Mouse (Mus musculus) stomach, postnatal 0 days (tissue): ENCODE data around the gene Cemip2. TPM values are rescaled to one million over a fixed set of nuclear protein-coding genes. Genes with fewer than 3 reads are reported as not detected.

ENCODE experiments used
- ATAC-seq: fragments of 200-750 bp; cut with Nextera tagmentation; 2 replicates; pipeline ENCODE4 v1.8.0; 2017; ENCODE audit not compliant: low FRiP score, low TSS enrichment
- DNase-seq: peaks from one replicate; pipeline ENCODE4 v3.0.0-alpha.2; 2016; ENCODE audit warnings: low spot score
- H3K27ac ChIP-seq: fragments of 300-500 bp; sonication (generic); replicated peaks from 2 replicates; pipeline ENCODE4 v1.5.1; 2014; ENCODE audit warnings: mild to moderate bottlenecking, control low read depth
- H3K27me3 ChIP-seq: fragments of 300-500 bp; sonication (generic); 2 replicates; pipeline ENCODE4 v1.6.1; 2014; ENCODE audit warnings: low read length; ENCODE audit not compliant: control insufficient read depth, insufficient read depth
- H3K36me3 ChIP-seq: fragments of 300-500 bp; sonication (generic); 2 replicates; pipeline ENCODE4 v1.6.1; 2014; ENCODE audit warnings: low read length, mixed read lengths; ENCODE audit not compliant: control insufficient read depth, insufficient read depth
- H3K4me1 ChIP-seq: fragments of 300-500 bp; sonication (generic); replicated peaks from 2 replicates; pipeline ENCODE4 v1.6.1; 2014; ENCODE audit warnings: antibody characterized with exemption; ENCODE audit not compliant: control insufficient read depth, insufficient read depth
- H3K4me2 ChIP-seq: fragments of 300-500 bp; sonication (generic); replicated peaks from 2 replicates; pipeline ENCODE4 v1.6.1; 2014; ENCODE audit warnings: low read depth, mild to moderate bottlenecking, control low read depth, moderate library complexity
- H3K4me3 ChIP-seq: fragments of 300-500 bp; sonication (generic); 2 replicates; pipeline ENCODE4 v1.5.1; 2014; ENCODE audit warnings: low read depth, low read length, control low read depth
- H3K9ac ChIP-seq: fragments of 300-500 bp; sonication (generic); 2 replicates; pipeline ENCODE4 v1.6.1; 2014; ENCODE audit warnings: mild to moderate bottlenecking, low read length, control low read depth, mixed read lengths
- H3K9me3 ChIP-seq: fragments of 300-500 bp; sonication (generic); 2 replicates; pipeline ENCODE4 v1.6.1; 2016; ENCODE audit warnings: low read length; ENCODE audit not compliant: control insufficient read depth
- CTCF ChIP-seq: IDR thresholded peaks from 2 replicates; pipeline ENCODE4 v1.5.1; 2016; ENCODE audit warnings: antibody characterized with exemption, low read depth, mild to moderate bottlenecking, moderate library complexity
- EP300 ChIP-seq: optimal IDR thresholded peaks from 2 replicates; pipeline ENCODE3; 2016; ENCODE audit warnings: antibody characterized with exemption
- WGBS: fragments of 180-500 bp; shearing (Covaris S2); extraction: QIAGEN DNeasy Blood & Tissue Kit; methylation state at CpG from one replicate; pipeline ENCODE4 v1.1.7; 2014; 5-methylcytosine and 5-hydroxymethylcytosine counted together
- polyA plus RNA-seq: library from polyadenylated mRNA; unstranded; fragments of >200 nt; fragmentation: Nextera tagmentation; extraction: Ambion mirVana; gene quantifications from 2 replicates; pipeline ENCODE4 v1.2.1, GENCODE M21; 2015

The Cemip2 gene
- polyA plus RNA-seq, 1 experiment from 2014 or later: 5.5 TPM

GRCm38 (mm10) chr19:21787004-21787480 lies 8.9 kb downstream of the Cemip2 start:
- Histone ChIP-seq H3K27ac (no peak overlapping the region), H3K27me3 (no peaks in the 10 kb centered on the region), H3K4me3 (no peak overlapping the region), H3K4me2 (no peak overlapping the region), H3K9me3 (no peaks in the 10 kb centered on the region), H3K4me1 (peaks cover 2% of the 10 kb centered on the region; the same call in 1 of the 2 replicates), H3K36me3 (no peaks in the 10 kb centered on the region), H3K9ac (no peak overlapping the region)
- no peak for TF ChIP-seq EP300
- TF ChIP-seq CTCF: no peak
- DNase-seq: no peak
- ATAC-seq: 0 out of 2 replicates have a peak, but pooled peaks have one; percentile 9
- WGBS: 70% methylated on average over 6 of the region's 6 CpGs

GRCm38 (mm10) chr19:21788999-21789398 lies 10.9 kb downstream of the Cemip2 start:
- Histone ChIP-seq H3K4me2 (no peak overlapping the region), H3K27ac (no peak overlapping the region), H3K9me3 (no peaks in the 10 kb centered on the region), H3K9ac (no peak overlapping the region), H3K4me3 (no peak overlapping the region), H3K27me3 (no peaks in the 10 kb centered on the region), H3K4me1 (peaks cover 2% of the 10 kb centered on the region; the same call in 1 of the 2 replicates), H3K36me3 (no peaks in the 10 kb centered on the region)
- WGBS: 52% methylated on average over 8 of the region's 8 CpGs
- TF ChIP-seq EP300: no peak
- no peak for TF ChIP-seq CTCF
- no peak for DNase-seq
- no peak for ATAC-seq

- TF ChIP-seq EP300: no peak
- no peak for TF ChIP-seq CTCF
- no peak overlapping the region for H3K9ac ChIP-seq
- H3K4me2 ChIP-seq: no peak overlapping the region
- no peaks in the 10 kb centered on the region for H3K27me3 ChIP-seq
- no peaks in the 10 kb centered on the region for H3K4me1 ChIP-seq
- no peak overlapping the region for H3K27ac ChIP-seq
- DNase-seq (no peak), ATAC-seq (no peak)
- H3K9me3 ChIP-seq: no peaks in the 10 kb centered on the region
- H3K4me3 ChIP-seq: no peak overlapping the region
- no peaks in the 10 kb centered on the region for H3K36me3 ChIP-seq
- WGBS: 65% methylated on average over 6 of the region's 6 CpGs
These were observed 11.5 kb downstream of the Cemip2 start for GRCm38 (mm10) chr19:21789676-21790075.

- no peak overlapping the region for H3K9ac ChIP-seq
- ATAC-seq (no peak), DNase-seq (no peak)
- WGBS: 82% methylated on average over 3 of the region's 3 CpGs
- H3K4me2 ChIP-seq: no peak overlapping the region
- no peaks in the 10 kb centered on the region for H3K36me3 ChIP-seq
- H3K27ac ChIP-seq: no peak overlapping the region
- H3K27me3 ChIP-seq: no peaks in the 10 kb centered on the region
- H3K4me1 ChIP-seq: no peaks in the 10 kb centered on the region
- H3K9me3 ChIP-seq: no peaks in the 10 kb centered on the region
- H3K4me3 ChIP-seq: no peak overlapping the region
- TF ChIP-seq CTCF (no peak), EP300 (no peak)
These were observed 13.2 kb downstream of the Cemip2 start for GRCm38 (mm10) chr19:21791386-21791785.

GRCm38 (mm10) chr19:21791826-21792225 lies 13.7 kb downstream of the Cemip2 start:
- no peak overlapping the region for H3K27ac ChIP-seq
- no peaks in the 10 kb centered on the region for H3K4me1 ChIP-seq
- no peak for DNase-seq
- TF ChIP-seq CTCF: no peak
- TF ChIP-seq EP300: no peak
- H3K4me2 ChIP-seq: no peak overlapping the region
- H3K4me3 ChIP-seq: no peak overlapping the region
- no peak for ATAC-seq
- no peak overlapping the region for H3K9ac ChIP-seq
- H3K36me3 ChIP-seq: no peaks in the 10 kb centered on the region
- H3K9me3 ChIP-seq: no peaks in the 10 kb centered on the region
- no peaks in the 10 kb centered on the region for H3K27me3 ChIP-seq
- 93% methylated on average over 4 of the region's 4 CpGs for WGBS

DNA sequence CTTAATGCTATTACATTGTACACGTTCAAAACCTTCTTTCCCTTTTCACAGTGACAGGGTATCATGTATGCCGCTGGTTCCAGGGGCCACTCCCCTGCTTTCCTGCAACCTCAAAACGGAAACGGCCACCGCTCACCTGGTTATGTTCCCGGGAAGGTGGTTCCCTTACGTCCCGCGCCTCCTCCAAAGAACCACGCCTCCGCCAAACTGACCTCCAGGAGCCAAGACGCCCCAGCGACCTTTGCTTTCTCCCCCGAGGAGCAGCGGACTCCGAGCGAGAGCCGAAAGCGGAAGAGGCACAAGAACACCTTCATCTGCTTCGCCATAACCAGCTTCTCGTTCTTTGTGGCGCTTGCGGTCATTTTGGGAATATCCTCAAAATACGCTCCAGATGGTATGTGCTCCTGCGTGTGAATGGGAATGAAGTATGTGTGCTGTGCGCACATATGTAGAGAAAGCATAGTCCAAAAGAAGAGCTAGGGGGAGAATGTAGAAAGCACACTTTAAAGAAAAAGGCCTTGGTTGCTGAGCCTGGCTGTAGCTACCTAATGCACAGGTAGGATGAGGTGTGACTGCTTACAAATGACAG lies 14.5 kb downstream of the Cemip2 start:
- Histone ChIP-seq H3K27me3 (no peaks in the 10 kb centered on the region), H3K36me3 (0 out of 2 replicates have a peak, but pooled peaks cover 3% of the 10 kb centered on the region), H3K4me1 (no peaks in the 10 kb centered on the region), H3K9ac (no peak overlapping the region), H3K27ac (no peak overlapping the region), H3K9me3 (no peaks in the 10 kb centered on the region), H3K4me3 (no peak overlapping the region), H3K4me2 (no peak overlapping the region)
- no peak for DNase-seq
- ATAC-seq: no peak
- TF ChIP-seq CTCF (no peak), EP300 (no peak)
- 93% methylated on average over 26 of the region's 26 CpGs for WGBS
